Mouse (Mus musculus) 416B (cell line): ENCODE measurements around the gene Mgp.

Experiments
- DNase-seq: peaks from one replicate; pipeline ENCODE4 v3.0.0; 2011; ENCODE audit warnings: low read depth

Mgp gene

GRCm38 (mm10) chr6:136852348-136852747 is 23.3 kb downstream of the Mgp start:
- DNase-seq = no peak

- DNase-seq = no peak
These were observed 25.4 kb downstream of the Mgp start for GRCm38 (mm10) chr6:136850267-136850666.

GRCm38 (mm10) chr6:136848971-136849370 is 26.7 kb downstream of the Mgp start:
- DNase-seq = peak; percentile 60

GRCm38 (mm10) chr6:136848399-136848798 is 27.2 kb downstream of the Mgp start:
- DNase-seq = no peak

- DNase-seq = peak; percentile 57
These were observed 27.8 kb downstream of the Mgp start for GRCm38 (mm10) chr6:136847790-136848189.

- no peak for DNase-seq
These were observed 28.4 kb downstream of the Mgp start for GRCm38 (mm10) chr6:136847267-136847666.

- no peak for DNase-seq
These were observed 29.7 kb downstream of the Mgp start for GRCm38 (mm10) chr6:136845706-136846480.

- DNase-seq = no peak
These were observed 30.7 kb downstream of the Mgp start for GRCm38 (mm10) chr6:136844903-136845302.

- no peak for DNase-seq
These were observed 38.3 kb downstream of the Mgp start for GRCm38 (mm10) chr6:136837323-136837722.

GRCm38 (mm10) chr6:136835352-136835751 is 40.3 kb downstream of the Mgp start, which contains the start of gene Smco3:
TSS of gene Smco3 (minus strand) at chr6:136835452.
- no peak for DNase-seq

GRCm38 (mm10) chr6:136831712-136832111 is 43.9 kb downstream of the Mgp start:
- peak; percentile 70 for DNase-seq

GRCm38 (mm10) chr6:136828681-136829080 is 46.9 kb downstream of the Mgp start:
- DNase-seq = no peak

- DNase-seq = peak; percentile 100
These were observed 47.6 kb downstream of the Mgp start, which contains the start of gene Wbp11 for GRCm38 (mm10) chr6:136827881-136828561. TSS of gene Wbp11 (minus strand) at chr6:136828233.

- DNase-seq = no peak
These were observed 48.1 kb downstream of the Mgp start, which contains the start of gene BC049715 for GRCm38 (mm10) chr6:136827516-136827880. TSS of gene BC049715 (plus strand) at chr6:136827626.

GRCm38 (mm10) chr6:136827116-136827515 is 48.5 kb downstream of the Mgp start:
- peak; percentile 31 for DNase-seq

GRCm38 (mm10) chr6:136824987-136825386 is 50.6 kb downstream of the Mgp start:
- no peak for DNase-seq
